Mouse (Mus musculus) limb, embryonic 11.5 days (tissue): ENCODE results near the gene Enox1. TPM values are rescaled to one million over a fixed set of nuclear protein-coding genes. Genes with fewer than 3 reads are reported as not detected.
"Not testable (repeated sequence)": the region's sequence is repeated elsewhere in the genome, so short reads cannot be mapped to it uniquely, and the experiment has no call there.

ENCODE experiments used
- ATAC-seq: fragments of 200-750 bp; cut with Nextera tagmentation; 2 replicates; pipeline ENCODE4 v1.8.0; 2017; ENCODE audit warnings: low read depth; ENCODE audit not compliant: insufficient number of reproducible peaks, low FRiP score, low TSS enrichment
- DNase-seq: peaks from one replicate; pipeline ENCODE4 v3.0.0-alpha.2; 2015; ENCODE audit warnings: low spot score
- H3K27ac ChIP-seq: fragments of 300-500 bp; sonication (generic); replicated peaks from 2 replicates; pipeline ENCODE4 v1.5.1; 2014; ENCODE audit warnings: low read depth, mild to moderate bottlenecking, low read length
- H3K27me3 ChIP-seq: fragments of 300-500 bp; sonication (generic); 2 replicates; pipeline ENCODE4 v1.6.1; 2014; ENCODE audit warnings: mild to moderate bottlenecking, low read length, mixed read lengths; ENCODE audit not compliant: control insufficient read depth, insufficient read depth
- H3K36me3 ChIP-seq: fragments of 300-500 bp; sonication (generic); 2 replicates; pipeline ENCODE4 v1.6.1; 2014; ENCODE audit warnings: mild to moderate bottlenecking, low read length, moderate library complexity, mixed read lengths; ENCODE audit not compliant: control insufficient read depth, insufficient read depth
- H3K4me1 ChIP-seq: fragments of 300-500 bp; sonication (generic); 2 replicates; pipeline ENCODE4 v1.6.1; 2014; ENCODE audit warnings: low read length, mixed read lengths; ENCODE audit not compliant: control insufficient read depth, insufficient read depth
- H3K4me2 ChIP-seq: fragments of 300-500 bp; sonication (generic); 2 replicates; pipeline ENCODE4 v1.6.1; 2014; ENCODE audit warnings: low read depth, mild to moderate bottlenecking, moderate library complexity; ENCODE audit not compliant: severe bottlenecking
- H3K4me3 ChIP-seq: fragments of 300-500 bp; sonication (generic); 2 replicates; pipeline ENCODE4 v1.5.1; 2014; ENCODE audit warnings: low read depth, low read length
- H3K9ac ChIP-seq: fragments of 300-500 bp; sonication (generic); 2 replicates; pipeline ENCODE4 v1.6.1; 2014; ENCODE audit warnings: mild to moderate bottlenecking, low read length
- H3K9me3 ChIP-seq: fragments of 300-500 bp; sonication (generic); 2 replicates; pipeline ENCODE4 v1.6.1; 2016; ENCODE audit warnings: low read length; ENCODE audit not compliant: control insufficient read depth
- WGBS: fragments of 180-500 bp; shearing (Covaris S2); extraction: QIAGEN DNeasy Blood & Tissue Kit; methylation state at CpG from one replicate; pipeline ENCODE4 v1.1.7; 2014; 5-methylcytosine and 5-hydroxymethylcytosine counted together
- polyA plus RNA-seq: library from polyadenylated mRNA; unstranded; fragments of >200 nt; fragmentation: Nextera tagmentation; extraction: Ambion mirVana; gene quantifications from 2 replicates; pipeline ENCODE4 v1.2.1, GENCODE M21; 2014

The Enox1 gene
- polyA plus RNA-seq, 1 experiment from 2014 or later: 5.6 TPM

GRCm38 (mm10) chr14:77529201-77529600 lies 372.6 kb downstream of the Enox1 start:
- no peaks in the 10 kb centered on the region for H3K9me3 ChIP-seq
- H3K27ac ChIP-seq: no peak overlapping the region
- no peaks in the 10 kb centered on the region for H3K4me1 ChIP-seq
- H3K4me3 ChIP-seq: no peak overlapping the region
- DNase-seq (no peak), ATAC-seq (no peak)
- no peak overlapping the region for H3K9ac ChIP-seq
- no peaks in the 10 kb centered on the region for H3K36me3 ChIP-seq
- 88% methylated on average over 9 of the region's 9 CpGs for WGBS
- no peaks in the 10 kb centered on the region for H3K27me3 ChIP-seq
- no peak overlapping the region for H3K4me2 ChIP-seq

- Histone ChIP-seq H3K9me3 (no peaks in the 10 kb centered on the region), H3K4me3 (no peak overlapping the region), H3K4me1 (no peaks in the 10 kb centered on the region), H3K36me3 (no peaks in the 10 kb centered on the region), H3K4me2 (no peak overlapping the region), H3K27ac (no peak overlapping the region), H3K9ac (no peak overlapping the region), H3K27me3 (no peaks in the 10 kb centered on the region)
- 85% methylated on average over 5 of the region's 5 CpGs for WGBS
- DNase-seq: no peak
- no peak for ATAC-seq
Measured at GRCm38 (mm10) chr14:77529621-77530020, 373.1 kb downstream of the Enox1 start.

- Histone ChIP-seq H3K27me3 (no peaks in the 10 kb centered on the region), H3K4me1 (no peaks in the 10 kb centered on the region), H3K4me3 (no peak overlapping the region), H3K9ac (no peak overlapping the region), H3K27ac (no peak overlapping the region), H3K9me3 (no peaks in the 10 kb centered on the region), H3K4me2 (no peak overlapping the region), H3K36me3 (no peaks in the 10 kb centered on the region)
- ATAC-seq (no peak), DNase-seq (peak; percentile 16)
- 78% methylated on average over 5 of the region's 5 CpGs for WGBS
Measured at GRCm38 (mm10) chr14:77533638-77534037, 377.1 kb downstream of the Enox1 start.

- no peaks in the 10 kb centered on the region for H3K4me1 ChIP-seq
- H3K27ac ChIP-seq: no peak overlapping the region
- ATAC-seq (no peak), DNase-seq (peak; percentile 9)
- H3K4me3 ChIP-seq: no peak overlapping the region
- no peak overlapping the region for H3K9ac ChIP-seq
- no peaks in the 10 kb centered on the region for H3K9me3 ChIP-seq
- H3K4me2 ChIP-seq: no peak overlapping the region
- 77% methylated on average over 7 of the region's 7 CpGs for WGBS
- no peaks in the 10 kb centered on the region for H3K27me3 ChIP-seq
- H3K36me3 ChIP-seq: no peaks in the 10 kb centered on the region
Measured at GRCm38 (mm10) chr14:77534120-77534519, 377.6 kb downstream of the Enox1 start.

- Histone ChIP-seq H3K4me2 (no peak overlapping the region), H3K36me3 (no peaks in the 10 kb centered on the region), H3K9me3 (no peaks in the 10 kb centered on the region), H3K4me1 (no peaks in the 10 kb centered on the region), H3K27me3 (no peaks in the 10 kb centered on the region), H3K27ac (no peak overlapping the region), H3K4me3 (no peak overlapping the region), H3K9ac (no peak overlapping the region)
- DNase-seq (no peak), ATAC-seq (no peak)
- 73% methylated on average over 2 of the region's 2 CpGs for WGBS
Measured at GRCm38 (mm10) chr14:77536592-77536991, 380.0 kb downstream of the Enox1 start.

GRCm38 (mm10) chr14:77539563-77539962 lies 383.0 kb downstream of the Enox1 start:
- peak; percentile 17 for DNase-seq
- H3K4me1 ChIP-seq, H3K4me2 ChIP-seq, H3K9ac ChIP-seq, H3K36me3 ChIP-seq, ATAC-seq, H3K4me3 ChIP-seq, H3K27me3 ChIP-seq, H3K9me3 ChIP-seq, H3K27ac ChIP-seq: not testable (repeated sequence)
- WGBS: 63% methylated on average over 15 of the region's 21 CpGs

GRCm38 (mm10) chr14:77541925-77542324 lies 385.4 kb downstream of the Enox1 start:
- Histone ChIP-seq H3K4me2 (no peak overlapping the region), H3K9ac (no peak overlapping the region), H3K27ac (no peak overlapping the region), H3K9me3 (no peaks in the 10 kb centered on the region), H3K27me3 (no peaks in the 10 kb centered on the region), H3K4me3 (no peak overlapping the region), H3K4me1 (no peaks in the 10 kb centered on the region), H3K36me3 (no peaks in the 10 kb centered on the region)
- ATAC-seq (no peak), DNase-seq (peak; percentile 20)
- WGBS: 74% methylated on average over 7 of the region's 7 CpGs

GRCm38 (mm10) chr14:77546531-77547274 lies 390.1 kb downstream of the Enox1 start:
- H3K36me3 ChIP-seq: no peaks in the 10 kb centered on the region
- no peaks in the 10 kb centered on the region for H3K4me1 ChIP-seq
- no peak overlapping the region for H3K4me2 ChIP-seq
- ATAC-seq (no peak), DNase-seq (no peak)
- no peaks in the 10 kb centered on the region for H3K9me3 ChIP-seq
- no peak overlapping the region for H3K9ac ChIP-seq
- 92% methylated on average over 8 of the region's 8 CpGs for WGBS
- no peak overlapping the region for H3K4me3 ChIP-seq
- no peak overlapping the region for H3K27ac ChIP-seq
- no peaks in the 10 kb centered on the region for H3K27me3 ChIP-seq

GRCm38 (mm10) chr14:77547351-77547750 lies 390.8 kb downstream of the Enox1 start:
- 89% methylated on average over 5 of the region's 5 CpGs for WGBS
- DNase-seq: no peak

More at GRCm38 (mm10) chr14:77547351-77547750, 390.8 kb downstream of the Enox1 start:
- no peak overlapping the region for H3K4me2 ChIP-seq
- H3K9ac ChIP-seq: no peak overlapping the region
- no peak overlapping the region for H3K27ac ChIP-seq
- H3K9me3 ChIP-seq: no peaks in the 10 kb centered on the region
- ATAC-seq: no peak
- H3K27me3 ChIP-seq: no peaks in the 10 kb centered on the region
- no peaks in the 10 kb centered on the region for H3K36me3 ChIP-seq
- no peak overlapping the region for H3K4me3 ChIP-seq
- no peaks in the 10 kb centered on the region for H3K4me1 ChIP-seq
